Mouse (Mus musculus) neutrophil, adult 59 days (primary cell): ENCODE results near the gene Slc22a30. TPM values are rescaled to one million over a fixed set of nuclear protein-coding genes. Genes with fewer than 3 reads are reported as not detected.

Experiments used
- total RNA-seq, 2 experiments: library from RNA; stranded (reverse); gene quantifications; 1 replicate in 1 of 2; 2 replicates in 1 of 2; pipeline ENCODE4 v1.2.4; 2023

Gene Slc22a30
- total RNA-seq, result not detected

DNA sequence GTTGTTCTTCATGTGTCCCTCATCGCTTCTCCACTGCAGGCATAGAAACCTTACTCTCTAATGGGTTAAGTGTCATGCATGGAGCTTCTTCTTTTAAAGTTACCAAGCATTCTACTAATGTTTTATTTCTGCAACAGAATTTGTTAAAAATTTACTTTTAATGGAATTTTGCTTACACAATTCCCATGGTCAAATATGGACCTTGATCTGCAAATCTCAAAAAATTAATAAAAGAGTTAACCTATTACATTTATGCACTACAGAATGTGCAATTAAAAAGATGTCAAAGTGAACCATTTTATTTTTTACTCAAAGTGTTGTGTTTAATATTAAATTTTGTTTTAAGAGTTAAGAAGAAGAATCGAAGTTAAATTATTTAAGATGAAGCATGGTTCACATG lies at the start of gene Slc22a30:
Slc22a30 (minus strand) TSS at position 101 of the 400 bp plus-strand sequence.

Other genes starting within 250 kb of the Slc22a30 start
- gene Slc22a29, start 186.2 kb downstream of the Slc22a30 start, total RNA-seq, result not detected
- gene Slc22a8, start 186.1 kb upstream of the Slc22a30 start, total RNA-seq, result not detected
- not detected for gene Slc22a6, start 212.9 kb upstream of the Slc22a30 start, total RNA-seq